Mouse (Mus musculus) kidney, postnatal 25 days (tissue): ENCODE measurements around the gene Gucd1.
A peak's percentile ranks its signal among the peaks of the same experiment; 100 is the strongest.
"Not testable (repeated sequence)": the region's sequence is repeated elsewhere in the genome, so short reads cannot be mapped to it uniquely, and the experiment has no call there.

Experiments used
- DNase-seq, 2 experiments: peaks; one replicate each; pipeline ENCODE4 v3.0.0; 2021; ENCODE audit warnings: mixed read lengths in 2 of 2

Gene Gucd1

GRCm38 (mm10) chr10:75429004-75429380 lies 88.8 kb downstream of the Gucd1 start:
- peak; percentile 76 to 87 for DNase-seq

GRCm38 (mm10) chr10:75428049-75429003 lies 89.4 kb downstream of the Gucd1 start:
- no peak for DNase-seq

GRCm38 (mm10) chr10:75424498-75424901 lies 93.3 kb downstream of the Gucd1 start:
- DNase-seq, result peak; percentile 39 to 64

DNA sequence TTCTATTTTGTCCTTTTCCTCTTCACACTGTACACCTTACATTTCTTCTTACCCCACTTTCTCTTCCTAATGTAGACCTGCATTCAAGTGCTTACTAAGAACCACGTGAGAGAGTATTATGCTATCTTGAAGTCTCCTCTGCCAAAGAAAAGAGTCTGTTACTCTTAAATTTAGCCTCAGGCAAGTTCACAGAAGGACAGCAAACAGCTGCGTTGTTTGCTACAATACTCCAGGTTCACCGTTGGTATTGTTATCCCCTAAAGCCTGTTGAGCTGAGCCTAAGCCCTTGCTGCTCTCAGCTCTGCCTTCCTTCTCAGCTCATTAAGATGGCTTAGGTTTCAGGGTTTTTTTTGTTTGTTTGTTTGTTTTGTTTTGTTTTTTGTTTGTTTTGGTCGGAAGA lies 99.0 kb downstream of the Gucd1 start:
- no peak for DNase-seq

- DNase-seq, result no peak
Measured at GRCm38 (mm10) chr10:75417363-75418042, 100.3 kb downstream of the Gucd1 start.

GRCm38 (mm10) chr10:75414925-75415324 lies 102.8 kb downstream of the Gucd1 start:
- DNase-seq, result no peak

- peak; percentile 47 to 77 for DNase-seq
Measured at GRCm38 (mm10) chr10:75412114-75413103, 105.4 kb downstream of the Gucd1 start.

DNA sequence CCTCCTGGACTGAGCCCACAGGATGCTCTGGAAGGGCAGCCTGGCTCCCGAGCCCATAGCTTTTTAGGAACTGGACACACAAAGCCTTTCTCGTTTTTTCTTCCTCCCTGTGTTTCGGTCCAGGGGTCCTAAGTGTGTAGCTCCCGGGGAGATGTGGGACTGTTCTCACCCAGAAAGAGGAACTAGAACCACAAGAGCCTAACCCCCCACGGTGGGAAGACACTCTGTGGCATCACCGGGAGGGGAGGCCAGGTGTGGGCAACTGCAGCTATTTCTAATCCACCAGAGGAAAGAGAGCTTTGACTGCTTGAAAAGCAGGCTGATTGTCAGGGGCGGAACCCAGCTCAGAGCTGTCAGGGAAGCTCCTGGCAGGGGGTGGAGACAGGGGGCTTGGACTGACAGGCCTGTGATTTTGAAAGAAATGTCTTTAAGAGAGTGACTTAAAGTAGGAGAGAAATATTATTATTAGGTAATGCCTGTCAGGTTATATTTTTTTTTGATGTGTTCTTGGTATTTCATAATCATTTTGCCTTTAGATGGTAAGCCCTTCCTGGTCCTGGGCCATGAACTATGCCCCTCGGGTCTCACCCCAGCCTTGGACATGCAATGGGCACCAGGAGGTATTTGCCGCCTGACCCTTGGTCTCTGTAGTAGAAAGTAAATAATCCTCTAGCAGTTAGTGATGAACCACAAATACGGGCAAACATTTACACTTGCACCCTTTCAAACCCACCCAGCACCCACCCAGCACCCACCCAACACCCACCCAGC lies 106.2 kb downstream of the Gucd1 start:
- DNase-seq, result not testable (repeated sequence)

DNA sequence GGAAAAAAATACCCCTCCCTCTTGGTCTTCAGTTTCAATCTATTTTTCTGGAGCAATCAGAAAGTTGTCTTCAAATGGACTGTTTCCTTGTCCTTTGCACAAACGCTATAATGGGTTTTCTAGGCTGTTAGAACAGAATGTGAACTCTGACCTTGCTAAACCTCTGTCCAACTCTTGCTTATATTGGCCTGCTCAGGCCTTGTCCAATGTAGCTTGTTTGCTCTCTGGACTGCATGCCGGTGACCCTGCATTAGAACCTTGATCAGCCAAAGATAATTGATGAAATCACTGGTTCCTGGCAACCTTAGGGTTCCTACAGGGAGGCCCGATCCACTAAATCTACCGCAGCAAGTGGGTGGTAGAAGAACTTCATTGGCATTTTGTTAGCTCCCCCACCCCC lies 110.0 kb downstream of the Gucd1 start:
- DNase-seq, result peak in 1 of 2 experiments; percentile 38

- DNase-seq, result peak; percentile 93 to 96
Measured at GRCm38 (mm10) chr10:75406755-75407154, 111.0 kb downstream of the Gucd1 start.

DNA sequence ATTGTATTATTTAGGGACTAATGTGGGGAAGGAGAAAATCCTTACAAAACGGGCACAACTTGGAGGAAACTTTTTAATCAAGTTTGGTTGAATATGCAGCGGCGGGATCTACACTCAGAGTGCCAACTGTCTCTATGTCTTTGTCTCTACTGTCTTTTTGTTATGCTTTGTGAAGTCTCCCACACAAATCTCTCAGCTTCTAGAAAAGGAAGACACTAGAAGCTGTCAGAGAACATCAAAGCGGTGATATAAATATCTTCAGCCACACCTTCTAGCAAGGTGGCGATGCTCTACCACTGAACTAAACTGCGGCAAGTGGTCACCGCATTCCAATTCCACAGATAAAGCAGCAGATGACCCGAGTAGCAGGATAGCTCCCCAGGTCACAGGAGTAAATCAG lies 111.9 kb downstream of the Gucd1 start:
- DNase-seq, result no peak

DNA sequence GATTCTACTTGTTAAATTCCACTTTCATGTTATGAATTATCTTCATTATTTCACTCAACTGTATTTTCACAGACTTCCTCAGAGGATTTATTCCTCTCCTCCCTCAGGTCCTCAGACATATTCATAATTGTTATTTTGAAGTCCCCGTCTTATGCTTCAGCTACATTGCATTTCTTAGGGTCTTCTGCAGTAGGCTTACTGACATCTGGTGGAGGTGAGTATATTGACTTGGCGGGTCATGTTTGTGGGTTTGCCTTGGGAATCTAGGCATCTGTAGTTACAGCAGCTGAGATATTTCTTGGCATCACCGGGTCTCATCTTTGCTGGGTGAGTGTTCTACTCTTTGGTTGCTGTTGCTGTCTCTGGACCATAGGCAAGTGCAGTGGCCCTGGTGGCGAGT lies 116.8 kb downstream of the Gucd1 start, which contains the start of gene Upb1:
Upb1 (plus strand) TSS at position 158 of the 400 bp plus-strand sequence.
- no peak for DNase-seq

GRCm38 (mm10) chr10:75396966-75397365 lies 120.8 kb downstream of the Gucd1 start:
- DNase-seq, result peak; percentile 71 to 76

GRCm38 (mm10) chr10:75394796-75395195 lies 123.0 kb downstream of the Gucd1 start:
- DNase-seq, result no peak

- DNase-seq, result no peak
Measured at GRCm38 (mm10) chr10:75390832-75391231, 126.9 kb downstream of the Gucd1 start.

- peak in 1 of 2 experiments; percentile 26 for DNase-seq
Measured at GRCm38 (mm10) chr10:75390156-75390555, 127.6 kb downstream of the Gucd1 start.

DNA sequence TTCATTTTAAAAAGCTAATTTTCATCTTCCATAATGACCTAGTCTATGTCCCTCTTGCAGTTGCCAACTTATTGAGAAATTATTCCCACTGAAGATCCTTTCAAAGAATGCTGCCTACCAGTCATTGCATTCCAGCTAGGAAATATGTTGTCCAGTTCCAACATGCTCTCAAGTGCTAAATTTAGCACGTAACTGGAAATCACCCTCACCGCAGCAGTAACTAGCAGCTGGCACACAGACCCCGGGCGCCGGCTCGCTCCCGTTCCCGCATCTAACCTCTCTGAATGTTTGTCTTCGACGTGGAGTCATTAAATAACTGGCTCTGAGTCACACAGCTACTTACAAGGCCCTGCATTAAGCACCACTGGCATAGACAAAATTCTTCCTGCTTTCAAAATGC lies 139.1 kb downstream of the Gucd1 start:
- no peak for DNase-seq

DNA sequence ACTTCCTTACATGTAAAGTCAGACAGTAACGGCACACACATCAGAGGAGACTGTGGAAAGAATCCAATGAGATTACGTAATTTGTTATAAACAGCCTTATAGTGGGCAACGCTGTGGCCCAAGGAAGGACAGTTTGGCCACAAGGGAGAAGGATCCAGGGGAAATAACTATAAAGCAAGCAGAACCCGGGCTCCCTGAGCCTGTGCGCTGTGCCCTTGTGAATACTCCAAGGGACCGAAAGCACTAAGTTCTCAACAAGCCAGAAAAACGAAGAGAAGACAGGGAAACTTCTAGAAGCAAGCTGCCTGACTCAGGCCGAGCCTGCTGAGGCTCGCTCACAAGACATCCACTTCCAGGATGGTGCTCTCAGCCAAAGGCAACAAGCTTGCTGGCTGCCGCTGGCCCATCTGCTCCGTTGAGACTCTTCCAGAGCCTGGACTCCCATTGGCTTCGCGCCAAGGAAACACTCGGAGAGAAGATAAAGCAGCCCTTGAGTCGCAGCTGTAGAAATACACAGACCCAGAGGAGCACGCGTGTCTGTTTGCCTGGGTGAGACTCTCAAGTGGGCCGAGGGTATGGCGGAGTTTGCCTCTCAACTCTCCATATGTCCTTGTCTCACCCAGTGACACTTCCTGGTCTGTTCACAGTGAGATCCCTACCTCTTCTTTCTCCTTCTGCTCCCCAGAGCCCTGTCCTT lies 144.0 kb downstream of the Gucd1 start:
- not testable (repeated sequence) for DNase-seq

GRCm38 (mm10) chr10:75365231-75365633 lies 152.5 kb downstream of the Gucd1 start:
- DNase-seq, result no peak

DNA sequence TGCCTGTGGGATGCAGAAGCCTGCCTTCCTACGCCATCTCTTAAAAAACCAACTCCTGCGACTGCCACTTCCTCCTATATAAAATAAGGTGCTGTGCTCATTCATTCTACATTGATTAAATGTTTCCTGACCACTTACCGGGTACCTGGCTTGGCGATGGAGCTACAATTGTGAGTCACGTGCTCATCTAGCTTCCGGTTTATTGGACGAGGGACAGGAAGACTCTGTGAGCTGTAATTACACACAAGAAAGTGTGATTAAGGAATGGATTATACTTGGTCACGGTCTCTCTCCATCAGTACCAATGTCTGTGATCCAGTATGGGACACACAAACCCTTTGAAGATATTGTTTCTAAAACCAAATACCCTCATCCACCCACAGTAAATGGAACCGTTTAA lies 153.0 kb downstream of the Gucd1 start:
- DNase-seq, result no peak

DNA sequence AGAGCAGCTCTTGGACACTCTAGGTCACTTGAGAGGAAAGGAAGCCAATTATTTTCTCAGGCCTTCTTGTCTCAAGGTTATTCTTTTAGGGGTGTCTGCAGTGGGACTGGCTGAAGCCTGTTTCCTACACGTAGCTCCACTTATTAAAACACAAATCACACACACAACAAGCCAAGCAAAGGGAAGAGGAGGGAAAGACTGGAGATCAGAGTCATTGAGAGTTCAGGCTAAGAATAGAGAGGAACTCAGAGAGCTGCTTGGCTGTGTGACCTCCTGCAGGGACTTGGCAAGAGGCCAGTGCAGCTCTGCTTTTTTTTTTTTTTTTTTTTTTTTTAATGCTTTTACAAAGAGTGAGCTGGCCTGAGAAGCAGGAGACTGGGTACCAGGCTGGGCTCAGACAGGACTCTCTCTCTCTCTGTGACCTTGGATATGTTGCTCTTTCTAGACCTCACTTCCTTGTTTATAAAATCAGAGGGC lies 153.5 kb downstream of the Gucd1 start:
- peak; percentile 75 to 79 for DNase-seq
